Mouse (Mus musculus) spleen, adult 18-20 months (tissue): ENCODE results near the gene Gm44502.
"Not testable (repeated sequence)": the region's sequence is repeated elsewhere in the genome, so short reads cannot be mapped to it uniquely, and the experiment has no call there.

Source experiments
- DNase-seq, 2 experiments: peaks; one replicate each; pipeline ENCODE4 v3.0.0; 2022; ENCODE audit warnings: mixed read lengths in 2 of 2

The Gm44502 gene

GRCm38 (mm10) chr15:89452906-89453864 lies 23.7 kb upstream of the Gm44502 start:
- peak in 1 of 2 experiments; percentile 52 for DNase-seq

GRCm38 (mm10) chr15:89442486-89443070 lies 13.1 kb upstream of the Gm44502 start:
- no peak for DNase-seq

- no peak for DNase-seq
Measured at GRCm38 (mm10) chr15:89435878-89436277, 6.4 kb upstream of the Gm44502 start.

- DNase-seq = no peak
Measured at GRCm38 (mm10) chr15:89434136-89434535, 4.6 kb upstream of the Gm44502 start.

- no peak for DNase-seq
Measured at GRCm38 (mm10) chr15:89432946-89433345, 3.5 kb upstream of the Gm44502 start.

- no peak for DNase-seq
Measured at GRCm38 (mm10) chr15:89431806-89432205, 2.3 kb upstream of the Gm44502 start.

- DNase-seq = no peak
Measured at GRCm38 (mm10) chr15:89431271-89431670, 1.8 kb upstream of the Gm44502 start.

- DNase-seq = not testable (repeated sequence)
Measured at GRCm38 (mm10) chr15:89430771-89431170, 1.3 kb upstream of the Gm44502 start.

GRCm38 (mm10) chr15:89430341-89430740 lies 845 bp upstream of the Gm44502 start:
- no peak for DNase-seq

GRCm38 (mm10) chr15:89428821-89429351 lies 610 bp downstream of the Gm44502 start:
- DNase-seq = no peak

- DNase-seq = no peak
Measured at GRCm38 (mm10) chr15:89428136-89428790, 1.2 kb downstream of the Gm44502 start.

- DNase-seq = no peak
Measured at GRCm38 (mm10) chr15:89426716-89427115, 2.8 kb downstream of the Gm44502 start.

- DNase-seq = no peak
Measured at GRCm38 (mm10) chr15:89425711-89426121, 3.8 kb downstream of the Gm44502 start, which contains the start of gene Cpt1b. Cpt1b (minus strand) TSS chr15:89425863.

- no peak for DNase-seq
Measured at GRCm38 (mm10) chr15:89424621-89425020, 4.9 kb downstream of the Gm44502 start.

- DNase-seq = no peak
Measured at GRCm38 (mm10) chr15:89421938-89422337, 7.6 kb downstream of the Gm44502 start.

GRCm38 (mm10) chr15:89415282-89415681 lies 14.2 kb downstream of the Gm44502 start:
- DNase-seq = no peak

- DNase-seq = no peak
Measured at GRCm38 (mm10) chr15:89410118-89410517, 19.4 kb downstream of the Gm44502 start, which contains the start of gene Syce3. Syce3 (minus strand) TSS chr15:89410503.

GRCm38 (mm10) chr15:89406691-89407090 lies 22.8 kb downstream of the Gm44502 start:
- no peak for DNase-seq

GRCm38 (mm10) chr15:89404831-89405623 lies 24.5 kb downstream of the Gm44502 start:
- no peak for DNase-seq

- no peak for DNase-seq
Measured at GRCm38 (mm10) chr15:89402471-89402870, 27.0 kb downstream of the Gm44502 start.

- DNase-seq = no peak
Measured at GRCm38 (mm10) chr15:89399716-89400115, 29.8 kb downstream of the Gm44502 start.

GRCm38 (mm10) chr15:89398146-89398545 lies 31.4 kb downstream of the Gm44502 start:
- DNase-seq = no peak
